Mouse (Mus musculus) forebrain, embryonic 10.5 days (tissue): ENCODE data around the gene Arfgap1. TPM values are rescaled to one million over a fixed set of nuclear protein-coding genes. Genes with fewer than 3 reads are reported as not detected.

Source experiments
- DNase-seq: peaks from one replicate; pipeline ENCODE4 v3.0.0-alpha.2; 2017; ENCODE audit warnings: low spot score; ENCODE audit errors: extremely low spot score
- H3K27ac ChIP-seq: fragments of 300-500 bp; sonication (generic); 2 replicates; pipeline ENCODE4 v1.5.1; 2016; ENCODE audit warnings: mild to moderate bottlenecking
- H3K27me3 ChIP-seq: fragments of 300-500 bp; sonication (generic); 2 replicates; pipeline ENCODE4 v1.6.1; 2016; ENCODE audit warnings: mild to moderate bottlenecking; ENCODE audit not compliant: poor library complexity, severe bottlenecking
- H3K36me3 ChIP-seq: fragments of 300-500 bp; sonication (generic); replicated peaks from 2 replicates; pipeline ENCODE4 v1.6.1; 2016; ENCODE audit warnings: mild to moderate bottlenecking, moderate library complexity
- H3K4me1 ChIP-seq: fragments of 300-500 bp; sonication (generic); 2 replicates; pipeline ENCODE4 v1.6.1; 2016
- H3K4me3 ChIP-seq: fragments of 300-500 bp; sonication (generic); 2 replicates; pipeline ENCODE4 v1.5.1; 2016; ENCODE audit warnings: mild to moderate bottlenecking, moderate library complexity
- H3K9me3 ChIP-seq: fragments of 300-500 bp; sonication (generic); 2 replicates; pipeline ENCODE4 v1.6.1; 2016; ENCODE audit warnings: mild to moderate bottlenecking, moderate library complexity
- WGBS: fragments of 180-500 bp; shearing (Covaris S2); methylation state at CpG from one replicate; pipeline ENCODE4 v1.1.7; 2016; 5-methylcytosine and 5-hydroxymethylcytosine counted together
- polyA plus RNA-seq: library from polyadenylated mRNA; unstranded; fragments of >200 nt; fragmentation: Nextera tagmentation; extraction: Ambion mirVana; gene quantifications from 2 replicates; pipeline ENCODE4 v1.2.1, GENCODE M21; 2016

The Arfgap1 gene
- polyA plus RNA-seq, 1 experiment from 2014 or later: 80.3 TPM

GRCm38 (mm10) chr2:180954061-180955047, 12.7 kb upstream of the Arfgap1 start, which contains the start of gene Nkain4:
TSS of gene Nkain4 (minus strand) at chr2:180954699.
- H3K36me3 ChIP-seq: no peaks in the 10 kb centered on the region
- peaks cover 51% of the 10 kb centered on the region for H3K27me3 ChIP-seq
- peak; percentile 84 for DNase-seq
- no peaks in the 10 kb centered on the region for H3K9me3 ChIP-seq
- peak within 1 kb of the TSS; percentile 71 for H3K4me3 ChIP-seq
- peaks cover 67% of the 10 kb centered on the region for H3K4me1 ChIP-seq
- WGBS: under 1% methylated on average over 52 of the region's 52 CpGs
- peak within 1 kb of the TSS; percentile 84 for H3K27ac ChIP-seq

- no peaks in the 10 kb centered on the region for H3K36me3 ChIP-seq
- H3K27ac ChIP-seq: no peak overlapping the region
- 77% methylated on average over 7 of the region's 7 CpGs for WGBS
- peaks cover 25% of the 10 kb centered on the region for H3K4me1 ChIP-seq
- H3K9me3 ChIP-seq: no peaks in the 10 kb centered on the region
- H3K27me3 ChIP-seq: peaks cover 19% of the 10 kb centered on the region
- no peak overlapping the region for H3K4me3 ChIP-seq
- no peak for DNase-seq
Measured at GRCm38 (mm10) chr2:180959605-180960004, 7.4 kb upstream of the Arfgap1 start.

GRCm38 (mm10) chr2:180960187-180960586, 6.8 kb upstream of the Arfgap1 start:
- no peak overlapping the region for H3K27ac ChIP-seq
- WGBS: 77% methylated on average over 3 of the region's 3 CpGs
- H3K4me3 ChIP-seq: no peak overlapping the region
- peaks cover 19% of the 10 kb centered on the region for H3K4me1 ChIP-seq
- no peaks in the 10 kb centered on the region for H3K36me3 ChIP-seq
- no peaks in the 10 kb centered on the region for H3K9me3 ChIP-seq
- peaks cover 17% of the 10 kb centered on the region for H3K27me3 ChIP-seq
- no peak for DNase-seq

- no peak overlapping the region for H3K4me3 ChIP-seq
- WGBS: 81% methylated on average over 2 of the region's 2 CpGs
Measured at GRCm38 (mm10) chr2:180962616-180963308, 4.3 kb upstream of the Arfgap1 start.

GRCm38 (mm10) chr2:180963956-180964355, 3.1 kb upstream of the Arfgap1 start:
- H3K27ac ChIP-seq: 0 out of 2 replicates have a peak overlapping the region, but pooled peaks have one; percentile 36
- H3K36me3 ChIP-seq: peaks cover 6% of the 10 kb centered on the region

More at GRCm38 (mm10) chr2:180962616-180963308, 4.3 kb upstream of the Arfgap1 start:
- H3K36me3 ChIP-seq: no peaks in the 10 kb centered on the region
- no peak overlapping the region for H3K27ac ChIP-seq
- no peaks in the 10 kb centered on the region for H3K27me3 ChIP-seq
- H3K4me1 ChIP-seq: peaks cover 21% of the 10 kb centered on the region
- DNase-seq: no peak
- no peaks in the 10 kb centered on the region for H3K9me3 ChIP-seq

GRCm38 (mm10) chr2:180966092-180966882, 738 bp upstream of the Arfgap1 start:
- 19% methylated on average over 14 of the region's 14 CpGs for WGBS
- DNase-seq: no peak
- Histone ChIP-seq H3K27me3 (no peaks in the 10 kb centered on the region), H3K4me1 (peaks cover 28% of the 10 kb centered on the region), H3K4me3 (peak overlapping the region; percentile 95), H3K9me3 (no peaks in the 10 kb centered on the region), H3K36me3 (peaks cover 25% of the 10 kb centered on the region), H3K27ac (peak overlapping the region; percentile 94)

More at GRCm38 (mm10) chr2:180963956-180964355, 3.1 kb upstream of the Arfgap1 start:
- H3K27me3 ChIP-seq: no peaks in the 10 kb centered on the region
- peaks cover 28% of the 10 kb centered on the region for H3K4me1 ChIP-seq
- 9% methylated on average over 5 of the region's 5 CpGs for WGBS
- H3K9me3 ChIP-seq: no peaks in the 10 kb centered on the region
- no peak overlapping the region for H3K4me3 ChIP-seq
- DNase-seq: peak; percentile 75

GRCm38 (mm10) chr2:180981133-180981532, 14.1 kb downstream of the Arfgap1 start:
- 83% methylated on average over 6 of the region's 6 CpGs for WGBS
- no peak for DNase-seq
- no peak overlapping the region for H3K4me3 ChIP-seq
- no peaks in the 10 kb centered on the region for H3K9me3 ChIP-seq
- no peaks in the 10 kb centered on the region for H3K27me3 ChIP-seq
- no peak overlapping the region for H3K27ac ChIP-seq
- peaks cover 73% of the 10 kb centered on the region for H3K36me3 ChIP-seq
- H3K4me1 ChIP-seq: 0 out of 2 replicates have a peak, but pooled peaks cover 3% of the 10 kb centered on the region

- no peak for DNase-seq
- Histone ChIP-seq H3K4me3 (no peak overlapping the region), H3K36me3 (peaks cover 28% of the 10 kb centered on the region), H3K27me3 (no peaks in the 10 kb centered on the region), H3K4me1 (peaks cover 23% of the 10 kb centered on the region), H3K27ac (no peak overlapping the region), H3K9me3 (no peaks in the 10 kb centered on the region)
- WGBS: 89% methylated on average over 2 of the region's 2 CpGs
Measured at GRCm38 (mm10) chr2:180985635-180986034, 18.6 kb downstream of the Arfgap1 start.

- no peak for DNase-seq
- Histone ChIP-seq H3K36me3 (peaks cover 20% of the 10 kb centered on the region), H3K4me1 (peaks cover 23% of the 10 kb centered on the region), H3K27ac (peak within 1 kb of the TSS; percentile 54; the same call in 1 of the 2 replicates), H3K27me3 (no peaks in the 10 kb centered on the region), H3K4me3 (no peak within 1 kb of the TSS), H3K9me3 (no peaks in the 10 kb centered on the region)
- WGBS: 65% methylated on average over 2 of the region's 2 CpGs
Measured at GRCm38 (mm10) chr2:180986449-180986848, 19.4 kb downstream of the Arfgap1 start, which contains the start of gene Col20a1. TSS of gene Col20a1 (plus strand) at chr2:180986535.

GRCm38 (mm10) chr2:180987001-180987400, 20.0 kb downstream of the Arfgap1 start:
- peaks cover 14% of the 10 kb centered on the region for H3K36me3 ChIP-seq
- H3K4me1 ChIP-seq: peaks cover 23% of the 10 kb centered on the region
- no peaks in the 10 kb centered on the region for H3K27me3 ChIP-seq
- DNase-seq: no peak
- no peak overlapping the region for H3K4me3 ChIP-seq
- H3K27ac ChIP-seq: no peak overlapping the region; the same call in 1 of the 2 replicates
- 88% methylated on average over 1 of the region's 1 CpGs for WGBS
- no peaks in the 10 kb centered on the region for H3K9me3 ChIP-seq

GRCm38 (mm10) chr2:180987432-180988030, 20.5 kb downstream of the Arfgap1 start:
- Histone ChIP-seq H3K9me3 (no peaks in the 10 kb centered on the region), H3K27me3 (no peaks in the 10 kb centered on the region), H3K4me1 (peaks cover 23% of the 10 kb centered on the region), H3K4me3 (no peak overlapping the region), H3K27ac (peak overlapping the region; percentile 56; the same call in 1 of the 2 replicates), H3K36me3 (peaks cover 9% of the 10 kb centered on the region)
- WGBS: 56% methylated on average over 5 of the region's 5 CpGs
- DNase-seq: no peak
